Mouse (Mus musculus) left cerebral cortex, postnatal 36 days (tissue): ENCODE measurements around the gene Dmd. TPM values are rescaled to one million over a fixed set of nuclear protein-coding genes. Genes with fewer than 3 reads are reported as not detected.
A peak's percentile ranks its signal among the peaks of the same experiment; 100 is the strongest.

Experiments
- DNase-seq, 2 experiments: peaks; one replicate each; pipeline ENCODE4 v3.0.0; 2021 to 2022; ENCODE audit warnings: low spot score in 2 of 2, mixed read lengths in 1 of 2
- intact Hi-C: fragments of 180-260 bp; cut with DNase I; formaldehyde crosslinking; loops from one replicate; pipeline ENCODE4 v1.15.1; 2025
- total RNA-seq, 2 experiments: library from RNA; stranded (reverse); gene quantifications; 2 replicates each; pipeline ENCODE4 v1.2.3; 2021

Dmd gene
- total RNA-seq, 2 experiments from 2014 or later = 61.6 to 75.7 TPM

DNA sequence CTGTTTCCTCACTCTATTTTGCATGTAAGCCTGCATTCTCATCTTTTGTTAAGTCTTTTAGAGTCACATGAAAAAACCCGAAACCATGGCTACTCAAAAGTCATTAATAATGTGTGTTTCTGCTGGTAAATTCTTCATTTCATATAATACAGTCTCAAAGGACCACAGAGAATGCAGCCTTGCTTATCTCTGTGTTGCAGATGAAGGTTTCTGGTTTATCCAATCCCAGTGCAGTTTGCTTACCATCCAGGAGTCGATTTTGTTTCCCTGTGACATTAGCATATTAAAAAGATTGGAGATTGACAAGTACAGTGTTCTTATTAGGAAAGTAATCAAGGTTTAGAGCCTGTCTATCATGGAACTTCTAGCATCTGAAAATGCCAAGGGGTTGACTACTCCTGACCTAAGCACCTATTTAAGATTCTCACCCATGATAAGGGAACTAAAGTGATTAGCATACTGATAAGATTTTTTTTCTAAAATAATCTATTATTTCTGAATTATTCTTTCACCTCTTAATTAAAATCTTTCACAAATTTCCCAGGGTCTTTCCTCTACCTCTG is 1292.7 kb downstream of the Dmd start:
- intact Hi-C loops = no loop called here
- no peak for DNase-seq

DNA sequence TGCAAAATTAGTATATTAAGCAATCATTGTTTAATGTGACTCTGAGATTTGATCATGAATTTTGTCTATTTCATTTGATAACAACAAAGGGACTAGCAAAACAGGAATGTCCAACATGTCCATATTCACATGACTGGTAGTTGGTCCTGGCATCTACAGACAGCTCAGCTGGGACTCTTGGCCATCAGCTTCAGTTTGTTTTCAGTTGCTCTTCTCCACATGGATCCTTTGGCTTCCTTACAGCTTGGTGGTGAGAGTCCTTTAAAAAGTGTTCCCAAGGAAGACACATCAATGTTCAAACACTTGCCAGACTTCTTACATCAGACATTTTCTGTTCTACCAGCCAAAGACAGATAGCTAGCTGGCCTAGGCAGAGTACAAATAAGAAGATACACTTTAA is 1381.9 kb downstream of the Dmd start:
- DNase-seq = no peak
- intact Hi-C loops = no loop called here

DNA sequence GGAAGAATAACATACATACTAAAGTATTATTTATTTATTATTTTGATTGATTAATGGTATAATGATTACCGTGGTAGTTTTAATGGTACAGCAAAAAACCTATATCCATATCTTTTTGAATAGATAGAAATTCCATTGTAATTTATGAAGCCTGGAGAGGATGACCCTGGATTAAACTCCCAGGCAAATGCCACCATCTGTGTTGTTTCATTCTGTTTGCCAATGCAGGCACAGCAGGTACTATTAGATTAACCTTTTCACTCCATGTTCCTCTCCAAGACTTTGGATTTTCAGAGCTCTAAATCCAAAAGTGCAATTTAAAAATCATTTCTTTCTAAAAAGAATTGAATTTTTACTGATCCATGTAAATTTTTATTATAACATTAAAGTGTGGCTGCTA is 1383.5 kb downstream of the Dmd start:
- intact Hi-C loops = no loop called here
- no peak for DNase-seq

DNA sequence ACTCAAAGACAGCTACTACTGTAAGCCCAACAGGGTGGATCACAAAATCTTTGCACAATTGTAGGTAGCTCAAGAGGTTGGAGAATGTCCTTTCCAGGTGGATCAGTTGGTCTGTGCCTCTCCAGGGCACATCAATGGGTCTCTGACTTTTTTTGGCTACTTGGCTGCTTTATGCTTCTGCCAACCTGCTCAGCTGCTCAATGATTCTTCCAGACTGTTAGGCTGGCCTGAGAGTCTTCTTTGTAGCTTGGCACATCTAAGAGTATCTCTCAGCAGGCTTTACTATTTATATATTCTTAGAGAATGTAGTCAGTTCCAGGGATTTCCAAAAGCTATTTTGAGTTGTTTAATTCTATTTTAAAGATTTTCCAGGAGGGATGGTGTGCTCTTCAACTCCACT is 1416.3 kb downstream of the Dmd start:
- no peak for DNase-seq
- intact Hi-C loops = no loop called here

DNA sequence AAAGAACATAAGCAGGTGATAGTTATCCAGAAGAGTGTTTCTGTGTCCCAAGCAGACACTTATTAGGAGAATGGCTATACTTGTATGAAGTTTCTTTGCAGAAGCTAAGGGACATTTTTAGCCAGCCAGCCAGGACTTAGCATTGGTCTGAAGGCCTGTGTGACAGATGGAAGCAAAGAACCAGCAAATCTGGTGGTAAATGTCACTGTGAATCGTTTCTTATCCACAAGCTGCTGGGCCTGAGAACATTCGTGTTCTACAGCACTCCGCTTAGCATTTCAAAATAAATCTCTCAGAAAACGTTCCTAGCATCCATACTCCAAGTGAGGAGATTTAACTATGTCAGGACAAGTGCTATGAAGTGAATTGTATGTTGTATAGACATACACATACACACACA is 1486.9 kb downstream of the Dmd start:
- DNase-seq = no peak

DNA sequence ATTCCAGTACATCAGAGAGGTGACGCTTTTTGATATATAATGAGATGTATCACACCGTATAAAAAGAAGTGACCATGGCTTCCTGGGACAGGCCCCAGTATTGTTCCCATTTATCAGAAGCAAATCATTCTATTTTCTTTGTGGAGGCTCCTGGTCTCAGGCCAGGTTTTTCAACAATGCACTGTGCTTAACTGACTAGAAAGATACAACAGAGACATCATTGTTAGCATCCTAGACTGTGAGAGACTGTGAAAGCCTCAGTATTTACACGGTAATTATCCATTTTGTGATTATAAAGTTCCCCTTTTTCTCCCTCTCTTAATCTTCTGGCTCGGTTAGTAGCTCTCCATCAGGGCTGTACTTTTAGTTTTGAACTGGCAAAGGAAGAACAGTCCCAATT is 1487.9 kb downstream of the Dmd start:
- intact Hi-C loops = no loop called here
- DNase-seq = no peak

More for the DNA sequence above, 1486.9 kb downstream of the Dmd start:
- intact Hi-C loops = no loop called here

DNA sequence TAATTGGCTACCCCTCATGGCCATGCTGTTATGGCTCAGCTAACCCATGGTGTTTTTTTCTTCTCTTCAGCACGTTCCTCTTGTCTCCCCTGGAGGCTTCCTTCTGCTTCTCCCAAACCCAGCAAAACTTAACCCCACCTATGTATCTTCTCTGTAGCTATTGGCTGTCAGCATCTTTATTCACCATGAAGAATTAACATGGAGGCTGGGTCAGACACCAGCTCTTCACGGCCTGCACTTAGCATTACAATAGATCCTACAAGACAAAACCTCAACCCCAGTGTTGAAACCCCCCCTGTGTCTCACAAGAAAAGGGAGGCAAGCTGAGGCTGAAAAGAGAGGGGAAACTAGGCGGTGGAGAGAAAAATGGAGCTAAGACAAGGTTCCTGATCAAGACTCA is 1494.3 kb downstream of the Dmd start:
- intact Hi-C loops = no loop called here
- DNase-seq = no peak

DNA sequence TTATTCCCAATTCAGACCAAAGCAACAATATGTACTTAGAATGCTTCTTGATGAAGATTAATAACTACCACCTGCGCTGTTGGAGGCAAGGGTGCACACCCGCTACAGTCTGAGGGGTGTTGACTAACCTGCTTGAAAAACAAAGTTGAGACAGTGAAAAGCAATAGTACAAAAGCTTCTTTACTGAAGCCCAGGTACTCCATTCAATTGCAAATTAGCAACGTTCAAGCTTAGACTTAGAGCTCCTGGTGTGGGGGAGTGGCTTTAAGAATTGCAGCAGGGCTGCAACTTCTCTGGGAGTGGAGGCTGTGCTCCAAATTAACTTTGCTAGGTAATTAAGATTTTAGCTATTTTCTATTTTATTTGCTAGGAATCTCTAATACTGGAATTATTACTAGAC is 1495.3 kb downstream of the Dmd start:
- DNase-seq = no peak
- intact Hi-C loops = no loop called here

DNA sequence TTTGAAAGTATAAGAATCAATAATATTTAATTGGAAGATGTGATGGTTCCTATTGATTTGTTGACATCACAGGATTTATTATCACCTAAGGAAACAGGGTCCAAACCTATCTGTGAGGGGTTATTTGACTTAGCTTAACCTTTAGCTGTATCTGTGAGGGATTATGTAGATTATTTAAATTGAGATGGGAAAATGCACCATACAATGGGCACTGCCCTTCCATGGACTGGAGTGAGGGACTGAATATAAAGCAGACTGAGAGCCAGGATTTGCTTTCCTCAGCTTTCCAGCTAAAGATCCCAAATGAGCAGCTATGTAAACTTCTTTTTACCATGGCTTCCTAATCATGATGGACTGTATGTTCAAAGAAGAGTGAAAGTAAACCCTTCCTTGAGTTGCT is 1496.0 kb downstream of the Dmd start:
- DNase-seq = no peak
- intact Hi-C loops = no loop called here

DNA sequence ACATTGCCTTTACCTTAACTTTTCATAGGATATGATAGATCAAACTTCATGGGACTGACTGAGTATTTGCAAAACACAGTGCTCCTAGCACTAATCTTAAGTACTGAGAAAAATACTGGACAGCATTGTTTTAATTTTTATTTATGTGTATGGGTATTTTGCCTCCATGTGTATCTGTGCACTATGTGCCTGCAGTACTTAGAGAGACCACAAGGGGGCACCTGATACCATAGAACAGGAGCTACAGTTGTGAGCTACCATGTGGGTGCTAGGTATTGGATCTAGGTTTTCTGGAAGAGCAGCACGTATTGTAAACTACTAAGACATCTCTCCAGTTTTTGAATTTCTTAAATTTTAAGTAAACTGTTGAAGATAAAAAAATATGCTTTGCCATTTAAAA is 1505.8 kb downstream of the Dmd start:
- intact Hi-C loops = no loop called here
- DNase-seq = no peak

DNA sequence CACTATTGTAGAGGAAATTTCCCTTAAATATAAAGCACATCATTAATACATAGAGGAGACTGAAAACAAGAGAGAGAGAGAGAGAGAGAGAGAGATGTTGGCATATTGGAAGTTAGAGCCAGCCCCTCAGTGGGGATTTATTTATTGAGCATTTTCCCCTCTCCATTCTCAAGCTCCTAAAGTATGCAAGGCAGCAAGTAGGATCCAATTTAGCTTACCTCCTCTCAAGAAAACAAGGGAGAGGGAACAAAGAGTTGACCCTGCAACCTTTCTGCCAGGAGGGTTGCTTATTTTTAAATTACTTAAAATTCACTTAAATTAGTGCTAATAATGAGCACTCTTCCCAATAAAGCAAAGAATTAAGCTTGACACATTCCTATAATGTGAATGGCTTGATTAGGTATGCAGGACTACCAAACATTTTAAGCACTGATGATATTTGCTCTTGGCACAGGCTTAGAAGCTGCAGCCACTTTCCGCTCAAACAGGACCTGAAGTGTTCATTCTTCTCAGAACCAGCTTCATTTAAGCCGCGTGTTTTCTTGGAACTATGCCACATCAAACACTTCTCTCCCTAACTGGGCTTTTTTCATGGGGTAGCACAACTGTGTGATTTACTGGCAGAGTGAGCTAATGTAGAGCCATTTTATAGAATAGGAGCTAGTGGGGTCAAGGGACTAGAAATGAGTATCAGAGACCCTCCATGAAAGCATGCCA is 1566.1 kb downstream of the Dmd start:
- DNase-seq = no peak
- intact Hi-C loops = no loop called here

DNA sequence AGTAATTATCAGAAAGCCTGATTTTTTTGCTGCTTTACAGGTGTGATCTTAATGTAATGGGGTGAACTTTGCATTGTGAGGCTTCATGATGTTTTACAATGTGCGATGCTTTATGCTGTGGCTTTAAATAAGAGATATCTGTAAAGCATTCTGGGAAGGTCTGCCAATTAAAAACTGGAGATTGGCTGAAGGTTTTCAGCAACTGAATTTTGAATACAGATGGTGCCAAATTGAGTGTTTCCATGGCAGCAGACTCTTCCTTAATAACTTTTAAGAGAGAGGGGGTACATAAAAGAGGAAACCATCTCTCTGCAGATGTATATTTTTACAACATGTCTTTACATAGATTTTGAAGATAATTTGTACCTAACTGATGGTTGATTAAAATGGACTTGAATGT is 1603.3 kb downstream of the Dmd start:
- DNase-seq = no peak
- intact Hi-C loops = no loop called here

DNA sequence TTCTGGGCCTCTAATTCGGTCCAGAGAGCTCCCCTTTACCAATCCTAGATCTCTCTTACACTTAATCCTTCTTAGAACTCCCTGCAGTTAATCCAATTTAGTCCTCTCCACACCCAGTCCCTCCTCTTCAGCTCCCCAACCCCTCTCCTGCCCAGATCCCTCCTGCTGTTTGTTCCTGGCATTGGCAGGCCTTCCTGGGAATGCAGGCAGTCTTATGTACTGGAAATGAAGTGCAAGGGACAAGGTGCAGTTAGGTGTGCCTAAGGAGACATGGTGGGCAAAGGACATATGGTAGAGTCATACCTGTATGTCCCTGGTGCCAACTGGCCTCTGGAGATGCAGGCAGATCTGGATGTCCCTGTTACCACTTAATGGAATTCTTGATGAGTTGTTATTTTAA is 1604.8 kb downstream of the Dmd start:
- DNase-seq = no peak
- intact Hi-C loops = no loop called here

DNA sequence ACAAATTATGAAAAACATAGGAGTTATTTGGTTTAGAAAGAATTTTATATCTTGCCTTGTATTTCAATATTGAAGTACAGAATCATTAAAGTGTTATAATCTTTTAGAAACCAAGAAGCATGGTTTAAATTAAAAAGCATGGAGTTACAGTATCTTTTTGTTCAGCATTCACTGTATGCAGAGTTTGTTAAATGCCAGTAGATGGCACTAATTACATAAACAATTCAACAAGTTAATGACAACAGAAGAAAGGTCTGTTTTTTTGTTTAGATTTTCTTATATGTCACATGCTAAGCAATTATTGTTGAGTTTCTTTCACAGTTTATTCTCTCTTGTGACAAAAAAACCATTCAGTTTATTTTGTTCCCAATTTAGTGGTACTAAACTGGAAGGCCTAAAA is 1649.8 kb downstream of the Dmd start:
- DNase-seq = no peak
- intact Hi-C loops = no loop called here

DNA sequence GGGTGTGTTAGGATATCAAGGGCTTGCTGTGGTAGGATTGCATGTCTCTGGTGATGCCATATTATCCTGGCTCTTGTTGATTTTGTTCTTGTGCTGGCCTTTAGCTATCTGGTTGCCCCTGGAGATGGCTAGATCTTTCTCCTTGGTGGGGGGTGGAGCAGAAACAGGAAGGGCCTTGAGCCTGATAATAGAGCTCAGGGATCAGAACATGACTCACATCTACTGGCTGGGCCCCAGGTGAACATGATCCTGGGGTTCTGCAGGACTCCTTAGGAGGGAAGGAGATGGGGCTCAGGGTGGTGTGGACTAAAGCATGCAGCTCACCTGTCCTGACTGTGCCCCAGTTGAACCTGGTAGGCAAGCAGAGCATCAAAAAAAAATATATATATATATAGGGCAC is 1691.8 kb downstream of the Dmd start:
- intact Hi-C loops = no loop called here
- DNase-seq = no peak

DNA sequence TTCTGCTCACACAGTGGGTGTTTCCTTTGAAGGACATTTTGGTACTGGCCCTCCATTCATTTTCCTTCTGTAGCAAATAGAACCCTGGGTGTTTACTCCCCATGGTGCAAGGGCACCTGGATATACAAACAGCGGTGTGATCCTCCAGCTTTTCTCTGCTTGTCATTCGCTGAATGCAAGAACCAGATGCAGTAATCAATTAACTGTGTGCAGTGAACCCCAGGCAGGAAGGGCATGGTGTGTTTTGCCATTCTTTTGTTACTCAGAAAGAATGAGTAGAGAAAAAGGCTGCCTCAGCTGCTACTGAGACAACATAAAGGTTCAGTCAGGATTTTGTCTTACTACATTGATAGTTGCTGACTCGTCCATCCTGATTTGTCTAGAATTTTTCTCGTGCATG is 1799.0 kb downstream of the Dmd start:
- intact Hi-C loops = no loop called here
- no peak for DNase-seq

DNA sequence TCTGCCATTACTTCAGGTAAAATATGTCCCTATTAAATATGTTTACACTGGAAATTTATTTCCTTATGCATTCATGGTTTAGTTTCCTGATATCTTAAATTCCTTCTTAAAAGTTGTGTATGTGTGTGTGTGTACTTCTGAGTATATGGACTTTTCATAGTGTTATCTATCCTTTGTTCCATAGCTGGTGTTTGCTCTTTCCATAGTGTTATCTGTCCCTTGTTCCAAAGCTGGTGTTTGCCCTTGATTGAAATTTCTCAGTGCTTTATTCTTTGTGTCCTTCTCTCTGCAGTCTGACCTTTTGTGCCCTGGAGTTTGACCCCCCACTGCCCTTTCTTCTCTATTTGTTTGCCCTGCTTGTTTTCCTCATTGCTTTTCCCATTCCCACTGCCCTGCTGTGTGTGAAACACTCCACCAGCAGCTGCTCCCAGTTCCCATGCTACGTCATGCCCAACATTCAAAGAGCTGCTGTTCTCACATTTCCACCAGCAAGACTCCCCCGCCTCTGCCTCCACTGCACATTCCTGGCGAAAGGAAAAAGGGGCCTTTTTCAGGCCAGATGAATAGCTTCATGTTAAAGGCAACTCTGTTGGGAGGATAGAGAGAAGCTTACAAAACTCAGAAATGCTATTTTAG is 1911.5 kb downstream of the Dmd start:
- DNase-seq = peak; percentile 12 to 20
- intact Hi-C loops = no loop called here

DNA sequence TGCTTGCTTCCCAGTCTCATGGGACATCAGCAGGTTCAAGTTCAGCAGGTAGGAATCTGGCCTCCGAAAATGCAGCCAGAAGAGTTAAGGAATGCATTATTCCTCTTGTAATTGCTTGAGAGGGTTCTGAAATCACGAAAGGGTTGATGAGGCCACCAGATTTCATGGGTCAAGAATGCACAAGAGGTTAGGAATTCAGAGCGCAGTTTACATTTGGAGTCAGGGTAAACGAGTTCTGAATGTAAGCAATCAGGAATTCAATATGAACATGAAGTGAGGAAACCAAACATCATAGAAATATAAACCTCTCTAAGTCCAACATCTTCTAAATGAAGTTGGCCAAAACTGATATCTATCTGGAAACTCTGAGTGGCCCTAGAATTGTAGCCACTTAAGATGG is 1924.4 kb downstream of the Dmd start:
- no peak for DNase-seq
- intact Hi-C loops = no loop called here

DNA sequence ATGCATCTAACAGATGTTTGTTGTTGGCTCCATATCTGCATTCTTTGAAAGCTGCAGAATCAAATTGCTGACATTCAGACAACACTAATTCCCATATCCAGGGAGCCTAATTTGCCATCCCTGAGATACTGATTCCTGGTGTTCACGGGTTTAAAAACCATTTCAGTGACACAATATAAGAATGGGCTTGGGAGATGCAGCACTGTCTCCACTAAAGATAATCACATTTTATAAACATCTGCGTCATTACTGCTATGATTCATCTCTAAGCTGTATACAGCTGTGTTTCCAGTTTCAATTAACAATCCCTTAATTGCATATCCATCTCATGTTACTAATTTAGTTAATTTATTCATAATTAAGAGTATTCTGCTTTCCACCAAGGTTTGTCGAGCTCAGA is 1929.5 kb downstream of the Dmd start:
- DNase-seq = no peak
- intact Hi-C loops = no loop called here

DNA sequence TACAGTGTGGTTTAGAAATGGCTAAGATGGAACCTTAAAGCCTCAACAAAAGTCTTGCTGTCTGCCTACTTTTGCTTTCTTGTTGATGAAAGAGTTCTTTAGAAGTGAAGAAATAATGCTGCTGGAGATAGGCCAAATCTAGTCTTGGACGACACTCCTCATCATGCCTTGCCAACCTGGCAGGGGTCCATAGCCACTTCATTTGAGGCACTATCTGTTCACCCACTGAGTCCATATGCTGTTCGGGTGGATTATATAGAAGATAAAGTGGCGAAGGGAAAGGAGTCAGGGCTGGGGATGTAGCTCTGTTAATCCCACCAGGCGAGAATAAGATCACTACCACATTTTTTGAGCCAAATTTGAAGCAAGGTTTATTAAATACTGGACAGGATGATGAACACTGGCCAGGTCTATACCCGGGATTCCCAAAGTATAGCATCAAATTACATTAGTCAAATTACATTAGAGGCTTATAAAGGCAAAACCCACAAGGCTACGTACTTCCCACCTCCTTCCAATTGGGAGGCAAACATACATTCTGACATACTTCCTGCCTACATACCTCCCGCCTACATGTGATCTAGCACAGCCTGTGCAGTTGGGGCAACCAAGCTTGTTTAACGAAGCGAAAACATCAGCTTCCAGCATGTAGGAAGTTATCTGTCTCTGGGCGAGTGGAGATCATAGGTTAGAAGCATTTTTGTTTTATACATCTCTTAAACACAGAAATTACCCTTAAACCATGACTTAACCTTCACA is 1984.2 kb downstream of the Dmd start:
- peak in 1 of 2 experiments; percentile 11 for DNase-seq
- intact Hi-C loops = no loop called here

DNA sequence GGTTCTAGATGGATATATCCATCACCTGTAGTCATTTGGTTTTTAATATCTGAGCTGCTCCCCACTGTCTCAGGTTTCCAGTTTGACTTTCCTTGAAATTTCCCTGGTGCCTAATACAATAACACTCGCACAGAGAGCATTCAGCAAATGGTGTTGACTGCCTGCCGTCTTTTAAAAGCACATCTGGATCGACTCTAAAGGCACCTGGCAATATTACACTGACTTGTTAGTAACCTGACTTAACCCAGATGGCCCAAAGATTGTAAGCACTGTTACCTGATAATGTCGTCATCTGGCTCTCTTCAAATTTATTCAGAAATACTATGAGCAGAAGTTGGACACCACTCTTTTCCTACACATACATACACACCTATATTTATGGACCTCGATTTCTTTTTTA is 2011.9 kb downstream of the Dmd start:
- intact Hi-C loops = no loop called here
- DNase-seq = no peak
